Mouse (Mus musculus) heart, embryonic 13.5 days (tissue): ENCODE data around the gene Gfral. TPM values are rescaled to one million over a fixed set of nuclear protein-coding genes. Genes with fewer than 3 reads are reported as not detected.
"Not testable (repeated sequence)": the region's sequence is repeated elsewhere in the genome, so short reads cannot be mapped to it uniquely, and the experiment has no call there.

Source experiments
- ATAC-seq: fragments of 200-750 bp; cut with Nextera tagmentation; 2 replicates; pipeline ENCODE4 v1.8.0; 2017; ENCODE audit warnings: moderate TSS enrichment; ENCODE audit not compliant: insufficient number of reproducible peaks, low FRiP score, low TSS enrichment; ENCODE audit errors: extremely low read depth
- H3K27ac ChIP-seq: fragments of 300-500 bp; sonication (generic); replicated peaks from 2 replicates; pipeline ENCODE4 v1.5.1; 2015; ENCODE audit warnings: moderate library complexity, mild to moderate bottlenecking, inconsistent platforms
- H3K27me3 ChIP-seq: fragments of 300-500 bp; sonication (generic); replicated peaks from 2 replicates; pipeline ENCODE4 v1.6.1; 2015; ENCODE audit warnings: mild to moderate bottlenecking, inconsistent platforms
- H3K36me3 ChIP-seq: fragments of 300-500 bp; sonication (generic); 2 replicates; pipeline ENCODE4 v1.6.1; 2015; ENCODE audit warnings: mild to moderate bottlenecking, inconsistent platforms
- H3K4me1 ChIP-seq: fragments of 300-500 bp; sonication (generic); 2 replicates; pipeline ENCODE4 v1.6.1; 2015; ENCODE audit warnings: inconsistent platforms
- H3K4me2 ChIP-seq: fragments of 300-500 bp; sonication (generic); 2 replicates; pipeline ENCODE4 v1.6.1; 2015; ENCODE audit warnings: inconsistent platforms, mild to moderate bottlenecking, moderate library complexity
- H3K4me3 ChIP-seq: fragments of 300-500 bp; sonication (generic); 2 replicates; pipeline ENCODE4 v1.5.1; 2015; ENCODE audit warnings: moderate library complexity, mild to moderate bottlenecking, inconsistent platforms
- H3K9ac ChIP-seq: fragments of 300-500 bp; sonication (generic); 2 replicates; pipeline ENCODE4 v1.6.1; 2015; ENCODE audit warnings: inconsistent platforms, mild to moderate bottlenecking, moderate library complexity
- H3K9me3 ChIP-seq: fragments of 300-500 bp; sonication (generic); 2 replicates; pipeline ENCODE4 v1.6.1; 2016; ENCODE audit warnings: inconsistent platforms
- WGBS: fragments of 180-500 bp; shearing (Covaris S2); methylation state at CpG from one replicate; pipeline ENCODE4 v1.1.7; 2015; ENCODE audit warnings: mixed read lengths; 5-methylcytosine and 5-hydroxymethylcytosine counted together
- polyA plus RNA-seq: library from polyadenylated mRNA; unstranded; fragments of >200 nt; fragmentation: Nextera tagmentation; extraction: Ambion mirVana; gene quantifications from 2 replicates; pipeline ENCODE4 v1.2.1, GENCODE M21; 2015

Gfral gene
- polyA plus RNA-seq, 1 experiment from 2014 or later: not detected

GRCm38 (mm10) chr9:76124249-76124648, 89.2 kb downstream of the Gfral start:
- Histone ChIP-seq H3K4me2 (no peak overlapping the region), H3K27ac (no peak overlapping the region), H3K4me1 (no peaks in the 10 kb centered on the region), H3K36me3 (no peaks in the 10 kb centered on the region), H3K4me3 (no peak overlapping the region), H3K9ac (no peak overlapping the region), H3K9me3 (no peaks in the 10 kb centered on the region), H3K27me3 (no peaks in the 10 kb centered on the region)
- 73% methylated on average over 4 of the region's 4 CpGs for WGBS
- ATAC-seq: no peak

DNA sequence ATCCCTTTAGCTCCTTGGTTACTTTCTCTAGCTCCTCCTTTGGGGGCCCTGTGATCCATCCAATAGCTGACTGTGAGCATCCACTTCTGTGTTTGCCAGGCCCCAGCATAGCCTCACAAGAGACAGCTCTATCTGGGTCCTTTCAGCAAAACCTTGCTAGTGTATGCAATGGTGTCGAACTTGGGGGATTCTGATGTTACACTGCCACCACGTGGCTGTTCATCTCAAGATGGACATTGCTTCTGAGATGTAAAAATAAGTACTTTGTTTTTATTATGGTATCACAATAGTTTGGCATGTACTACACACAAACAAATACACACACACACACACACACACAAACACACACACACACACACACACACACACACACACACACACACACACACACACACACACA, 90.6 kb downstream of the Gfral start:
- H3K4me1 ChIP-seq, H3K9ac ChIP-seq, H3K9me3 ChIP-seq, ATAC-seq, H3K27ac ChIP-seq, H3K36me3 ChIP-seq, H3K27me3 ChIP-seq, H3K4me2 ChIP-seq, H3K4me3 ChIP-seq: not testable (repeated sequence)
- WGBS: 2% methylated on average over 2 of the region's 2 CpGs

Other genes starting within 250 kb of the Gfral start
- gene Hmgcll1, start 198.8 kb downstream of the Gfral start, polyA plus RNA-seq: 1.1 and 1.3 TPM in 2 replicates
- 0.20 and 0.49 TPM in 2 replicates for gene Hcrtr2, start 110.2 kb upstream of the Gfral start, polyA plus RNA-seq